Comparison of ENCODE assay signal across 8 mouse cellular contexts in genomic region chr10:77434076-77434456, GRCm38 (mm10). TPM values are rescaled to one million over a fixed set of nuclear protein-coding genes. Genes with fewer than 3 reads are reported as not detected.
DNase-seq lines count a peak whose midpoint lies in the region; ATAC-seq and TF ChIP-seq lines count a peak whose summit lies in the region.

No protein-coding gene starts in this region.

- H3K4me1 ChIP-seq in cerebellum, adult 2 months (ENCODE audit: control insufficient read depth, insufficient read depth, low read length): peaks cover 16% of the 10 kb centered on the region
- no peaks in the 10 kb centered on the region for H3K4me1 ChIP-seq in kidney, postnatal 0 days (replicated peaks; ENCODE audit: insufficient read depth, low read length)
- H3K4me1 ChIP-seq in embryonic facial prominence, embryonic 15.5 days: peaks cover 16% of the 10 kb centered on the region
- peaks cover 9% of the 10 kb centered on the region for H3K4me1 ChIP-seq in liver, embryonic 13.5 days (replicated peaks)

- no peaks in the 10 kb centered on the region for H3K36me3 ChIP-seq in kidney, postnatal 0 days (ENCODE audit: insufficient read depth, low read length)
- H3K36me3 ChIP-seq in embryonic facial prominence, embryonic 15.5 days: no peaks in the 10 kb centered on the region
- no peaks in the 10 kb centered on the region for H3K36me3 ChIP-seq in liver, embryonic 13.5 days

- TF ChIP-seq POLR2A in cerebellum, adult 2 months (IDR thresholded peaks at IDR 0.05; ENCODE audit: borderline replicate concordance, insufficient read depth, low read length): no peak

- no peak for TF ChIP-seq CTCF in cerebellum, adult 2 months (IDR thresholded peaks at IDR 0.05; ENCODE audit: borderline replicate concordance, insufficient read depth, low read depth, low read length)
- no peak for TF ChIP-seq CTCF in kidney, postnatal 0 days (IDR thresholded peaks at IDR 0.05; ENCODE audit: low read depth)

- H3K9me3 ChIP-seq in kidney, postnatal 0 days (replicated peaks; ENCODE audit: low read length): no peaks in the 10 kb centered on the region
- H3K9me3 ChIP-seq in embryonic facial prominence, embryonic 15.5 days (replicated peaks): no peaks in the 10 kb centered on the region
- no peaks in the 10 kb centered on the region for H3K9me3 ChIP-seq in liver, embryonic 13.5 days (replicated peaks)

- H3K4me3 ChIP-seq in cerebellum, adult 2 months (replicated peaks; ENCODE audit: insufficient read depth, low read depth, low read length): peak overlapping the region; percentile 20
- H3K4me3 ChIP-seq in kidney, postnatal 0 days (replicated peaks; ENCODE audit: low read depth, low read length): no peak overlapping the region
- no peak overlapping the region for H3K4me3 ChIP-seq in embryonic facial prominence, embryonic 15.5 days (replicated peaks)
- H3K4me3 ChIP-seq in liver, embryonic 13.5 days (replicated peaks): no peak overlapping the region

- no peak overlapping the region for H3K9ac ChIP-seq in kidney, postnatal 0 days (ENCODE audit: low read depth, low read length)
- no peak overlapping the region for H3K9ac ChIP-seq in embryonic facial prominence, embryonic 15.5 days
- no peak overlapping the region for H3K9ac ChIP-seq in liver, embryonic 13.5 days

- ATAC-seq in kidney, postnatal 0 days (replicated peaks; ENCODE audit: low FRiP score, low read depth): no peak
- ATAC-seq in embryonic facial prominence, embryonic 15.5 days (ENCODE audit: insufficient number of reproducible peaks, low FRiP score, low TSS enrichment, low read depth): no peak; the same call in 1 of the 2 replicates
- ATAC-seq in liver, embryonic 13.5 days (ENCODE audit: low read depth): no peak
- ATAC-seq in CD4-positive, CD25-positive, alpha-beta regulatory T cell, adult 4 months: no peak

- H3K27ac ChIP-seq in cerebellum, adult 2 months (ENCODE audit: insufficient read depth, low read length): no peak overlapping the region
- 0 out of 2 replicates have a peak overlapping the region, but pooled peaks have one; percentile 8 for H3K27ac ChIP-seq in kidney, postnatal 0 days
- H3K27ac ChIP-seq in embryonic facial prominence, embryonic 15.5 days (replicated peaks): peak overlapping the region; percentile 63
- H3K27ac ChIP-seq in liver, embryonic 13.5 days: no peak overlapping the region

- DNase-seq in cerebellum, adult 2 months: no peak
- no peak for DNase-seq in cerebellum, adult 11 months
- no peak for DNase-seq in kidney, postnatal 0 days (ENCODE audit: low spot score)
- no peak for DNase-seq in kidney, postnatal 4 days
- no peak for DNase-seq in liver, embryonic 13.5 days
- DNase-seq in spleen, adult 12 weeks (ENCODE audit: low spot score): no peak

- H3K27me3 ChIP-seq in cerebellum, adult 2 months (ENCODE audit: control insufficient read depth, insufficient read depth, low read length): no peaks in the 10 kb centered on the region
- H3K27me3 ChIP-seq in kidney, postnatal 0 days (ENCODE audit: insufficient read depth, low read length): no peaks in the 10 kb centered on the region
- H3K27me3 ChIP-seq in embryonic facial prominence, embryonic 15.5 days: no peaks in the 10 kb centered on the region
- H3K27me3 ChIP-seq in liver, embryonic 13.5 days: no peaks in the 10 kb centered on the region

- H3K4me2 ChIP-seq in kidney, postnatal 0 days (ENCODE audit: low read length): peak overlapping the region; percentile 16
- peak overlapping the region; percentile 31 for H3K4me2 ChIP-seq in embryonic facial prominence, embryonic 15.5 days (replicated peaks)
- H3K4me2 ChIP-seq in liver, embryonic 13.5 days: 0 out of 2 replicates have a peak overlapping the region, but pooled peaks have one; percentile 19

- WGBS in cerebellum, adult 2 months: 43% methylated on average over 4 of the region's 4 CpGs
- 26% methylated on average over 4 of the region's 4 CpGs for WGBS in kidney, postnatal 0 days
- WGBS in embryonic facial prominence, embryonic 15.5 days: 31% methylated on average over 4 of the region's 4 CpGs
- 16% methylated on average over 4 of the region's 4 CpGs for WGBS in liver, embryonic 13.5 days (ENCODE audit: insufficient replicate concordance)

RNA-seq across cellular contexts. Expression of gene Adarb1, which starts 16.0 kb away (rescaled TPM):
- polyA plus RNA-seq in cerebellum, adult 2 months (2012; rRNA removed): 154 and 173 TPM in 2 replicates
- polyA plus RNA-seq in kidney, postnatal 0 days (2015; fragmentation: Nextera tagmentation; extraction: Ambion mirVana): 4.6 TPM in 2 replicates
- 5.2 and 8.0 TPM in 2 replicates for polyA plus RNA-seq in embryonic facial prominence, embryonic 15.5 days (2015; fragmentation: Nextera tagmentation; extraction: Ambion mirVana)
- polyA plus RNA-seq in liver, embryonic 13.5 days (2015; fragmentation: Nextera tagmentation; extraction: Ambion mirVana): 1.0 and 1.5 TPM in 2 replicates
- 1 to 10 TPM in 1 of 2 experiments, under 1 TPM in 1; 0.74 to 1.2 TPM for polyA plus RNA-seq in CD4-positive, CD25-positive, alpha-beta regulatory T cell, adult 4 months (2017; shearing (Covaris generic))

Comparison
In these comparisons a context has a peak if more than half of its experiments do, and no peak if none do; other contexts are left out.
1. H3K27ac ChIP-seq: peak in kidney, postnatal 0 days (single experiment) and embryonic facial prominence, embryonic 15.5 days (single experiment); none in cerebellum, adult 2 months (single experiment) and liver, embryonic 13.5 days (single experiment).
2. RNA of gene Adarb1, which starts 16.0 kb away (polyA plus RNA-seq): 154 to 173 TPM in cerebellum, adult 2 months; 5.2 to 8.0 TPM in embryonic facial prominence, embryonic 15.5 days, 4.6 TPM in kidney, postnatal 0 days, 0.74 to 1.2 TPM in CD4-positive, CD25-positive, alpha-beta regulatory T cell, adult 4 months and 1.0 to 1.5 TPM in liver, embryonic 13.5 days; every median in the first group is over 10 times any median in the second.
3. Peak in every context shown above with its lines, with median percentiles within 50 percentile points of each other: H3K4me2 ChIP-seq.